Mouse (Mus musculus): ENCODE measurements around the gene Tatdn2. TPM values are rescaled to one million over a fixed set of nuclear protein-coding genes. Genes with fewer than 3 reads are reported as not detected.

Gene Tatdn2
- total and polyA plus RNA-seq, 2 experiments from 2014 or later: 1.6 to 52.2 TPM

DNA sequence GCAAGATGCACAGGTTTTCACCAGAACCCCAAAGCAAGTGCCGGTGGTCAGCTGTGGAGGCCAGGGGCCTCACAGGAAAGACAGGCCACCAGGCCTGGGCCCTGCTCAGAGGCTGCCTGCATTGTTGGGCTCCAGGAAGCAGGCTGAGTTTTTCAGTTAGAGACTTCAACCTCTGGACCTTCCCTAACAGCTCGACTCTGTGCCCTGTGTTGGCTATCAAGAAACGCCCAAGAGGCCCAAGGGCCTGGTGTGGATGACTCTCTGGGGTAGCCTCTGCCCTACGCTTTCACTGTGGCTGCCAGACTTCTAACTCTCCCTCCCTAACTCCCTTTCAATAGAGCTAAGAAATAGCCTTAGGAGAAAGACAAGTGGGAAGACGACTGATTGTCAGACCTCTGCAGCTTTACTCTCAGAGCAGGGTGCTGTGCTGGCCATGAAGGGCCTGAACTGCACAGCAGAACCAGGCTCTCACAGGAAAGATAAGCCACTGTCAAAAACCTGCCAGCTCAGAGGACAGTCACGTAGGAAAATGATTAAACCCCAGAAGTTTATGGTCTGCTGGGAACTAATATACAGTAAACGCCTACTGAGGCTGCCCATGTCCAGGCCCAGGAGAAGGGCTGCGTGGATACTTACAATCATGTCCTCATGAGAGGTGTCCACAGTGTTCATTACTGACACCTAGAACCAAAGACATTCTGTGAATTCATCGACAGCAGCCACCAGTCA lies 40.6 kb downstream of the Tatdn2 start:
- TF ChIP-seq CTCF (IDR thresholded peaks at IDR 0.05; ENCODE audit: low read depth): no peak
- Histone ChIP-seq H3K4me2 (ENCODE audit: low read depth, low read length) (no peak overlapping the region), H3K36me3 (ENCODE audit: insufficient read depth, low read length) (peaks cover 34% of the 10 kb centered on the region), H3K9me3 (ENCODE audit: low read length) (no peaks in the 10 kb centered on the region), H3K4me1 (ENCODE audit: insufficient read depth, low read length) (0 out of 2 replicates have a peak, but pooled peaks cover 5% of the 10 kb centered on the region), H3K27me3 (ENCODE audit: insufficient read depth, low read length) (no peaks in the 10 kb centered on the region), H3K4me3 (ENCODE audit: low read length) (no peak overlapping the region), H3K27ac (no peak overlapping the region), H3K9ac (replicated peaks; ENCODE audit: low read length) (no peak overlapping the region)
- DNase-seq (ENCODE audit: low spot score) (no peak), ATAC-seq (no peak)
- WGBS: 94% methylated on average over 9 of the region's 9 CpGs

DNA sequence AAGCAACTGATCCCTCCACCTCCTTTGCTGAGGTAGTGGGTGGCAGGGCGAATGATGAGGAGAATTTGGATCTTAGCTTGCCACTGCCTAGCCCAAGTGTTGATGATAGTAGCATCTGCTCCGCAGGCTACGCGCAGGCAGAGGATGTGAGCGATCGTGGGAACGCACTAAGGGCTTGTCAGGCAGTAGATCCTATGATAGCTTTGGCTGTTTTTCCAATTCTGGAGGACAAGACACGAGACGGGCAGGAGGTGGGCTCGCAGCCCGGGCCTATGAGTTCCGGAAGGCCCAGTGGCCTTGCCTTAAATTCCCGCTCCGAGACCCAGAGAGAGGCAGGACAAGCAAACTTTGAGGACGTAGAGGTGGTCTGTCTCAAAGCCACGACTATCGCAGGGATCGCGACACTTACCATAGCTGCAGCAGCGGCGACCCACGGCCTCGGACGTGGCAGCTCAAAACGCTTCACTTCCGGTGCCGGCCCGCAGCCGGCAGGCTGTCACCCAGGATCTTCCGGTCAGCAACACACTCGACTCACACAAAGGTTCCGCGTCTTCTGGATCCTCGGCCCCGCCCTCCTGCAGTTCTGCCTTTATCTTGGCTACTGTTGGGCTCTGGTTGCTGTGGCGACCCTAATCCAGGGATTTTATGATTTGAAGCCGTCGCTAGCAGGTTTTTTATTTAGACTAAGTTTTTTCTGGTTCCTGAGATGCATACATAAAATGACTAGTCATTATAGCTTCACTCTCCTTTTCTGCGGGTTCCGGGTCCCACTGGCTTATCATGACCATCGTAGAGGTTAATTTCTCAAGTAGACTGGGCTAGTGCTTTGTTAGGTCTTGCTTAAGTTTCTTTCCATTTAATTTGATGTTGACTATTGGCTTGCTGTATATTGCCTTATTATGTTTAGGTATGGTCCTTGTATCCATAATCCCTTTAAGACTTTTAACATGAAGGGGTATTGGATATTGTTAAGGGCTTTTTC lies 43.7 kb downstream of the Tatdn2 start, which contains the start of gene Sec13:
Gene Sec13 (minus strand): TSS at position 508 of the 982 bp plus-strand sequence.
- 0 out of 2 replicates have a peak, but pooled peaks cover 5% of the 10 kb centered on the region for H3K4me1 ChIP-seq (ENCODE audit: insufficient read depth, low read length)
- DNase-seq (ENCODE audit: low spot score) (peak; percentile 95), ATAC-seq (peak; percentile 91)
- peak within 1 kb of the TSS; percentile 72 for H3K27ac ChIP-seq
- peaks cover 19% of the 10 kb centered on the region for H3K36me3 ChIP-seq (ENCODE audit: insufficient read depth, low read length)
- 6% methylated on average over 41 of the region's 41 CpGs for WGBS
- H3K27me3 ChIP-seq (ENCODE audit: insufficient read depth, low read length): no peaks in the 10 kb centered on the region
- H3K9ac ChIP-seq (replicated peaks; ENCODE audit: low read length): peak within 1 kb of the TSS; percentile 69
- TF ChIP-seq CTCF (IDR thresholded peaks at IDR 0.05; ENCODE audit: low read depth): 0 out of 2 replicates have a peak, but pooled peaks have one; percentile 1
- no peaks in the 10 kb centered on the region for H3K9me3 ChIP-seq (ENCODE audit: low read length)
- peak within 1 kb of the TSS; percentile 77 for H3K4me3 ChIP-seq (ENCODE audit: low read length)
- H3K4me2 ChIP-seq (ENCODE audit: low read depth, low read length): peak within 1 kb of the TSS; percentile 81

DNA sequence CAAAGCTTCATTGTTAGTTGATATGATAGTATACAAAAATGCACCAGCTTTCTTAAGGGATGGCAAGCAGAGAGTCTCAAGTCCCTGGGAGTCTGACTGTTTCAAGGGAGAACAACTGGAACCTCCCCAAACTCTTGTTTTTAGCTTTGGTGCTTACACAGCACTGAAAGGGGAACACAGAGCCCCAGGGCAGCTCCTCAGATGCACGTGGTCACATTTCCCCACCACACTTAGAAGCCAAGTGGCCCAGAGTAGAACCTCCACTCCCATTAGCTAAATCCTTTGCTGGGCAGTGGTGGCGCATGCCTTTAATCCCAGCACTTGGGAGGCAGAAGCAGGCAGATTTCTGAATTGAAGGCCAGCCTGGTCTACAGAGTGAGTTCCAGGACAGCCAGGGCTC lies 44.6 kb downstream of the Tatdn2 start:
- ATAC-seq: no peak
- Histone ChIP-seq H3K9ac (replicated peaks; ENCODE audit: low read length) (no peak overlapping the region), H3K4me3 (ENCODE audit: low read length) (no peak overlapping the region), H3K36me3 (ENCODE audit: insufficient read depth, low read length) (peaks cover 10% of the 10 kb centered on the region), H3K27me3 (ENCODE audit: insufficient read depth, low read length) (no peaks in the 10 kb centered on the region), H3K4me2 (ENCODE audit: low read depth, low read length) (no peak overlapping the region), H3K4me1 (ENCODE audit: insufficient read depth, low read length) (0 out of 2 replicates have a peak, but pooled peaks cover 5% of the 10 kb centered on the region), H3K27ac (no peak overlapping the region), H3K9me3 (ENCODE audit: low read length) (no peaks in the 10 kb centered on the region)
- TF ChIP-seq CTCF (IDR thresholded peaks at IDR 0.05; ENCODE audit: low read depth): no peak
- 71% methylated on average over 2 of the region's 2 CpGs for WGBS
- no peak for DNase-seq (ENCODE audit: low spot score)

DNA sequence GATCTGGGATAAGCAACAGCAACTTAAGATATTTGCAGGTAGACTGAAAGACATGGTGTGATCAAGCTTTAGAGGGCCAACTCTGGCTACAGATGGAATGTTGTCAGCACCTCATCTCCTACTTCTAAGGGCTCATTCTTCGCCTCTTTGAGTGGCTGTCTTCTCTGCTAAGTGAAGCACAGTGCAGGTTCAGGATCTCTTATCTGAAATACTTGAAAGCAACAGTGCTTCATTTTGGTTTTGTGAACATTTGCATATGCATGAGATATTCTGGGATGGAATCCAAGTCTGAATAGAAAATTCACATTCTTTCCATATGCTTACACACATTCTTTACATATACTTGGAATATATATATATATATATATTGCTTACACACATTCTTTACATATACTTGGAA lies 45.5 kb downstream of the Tatdn2 start:
- Histone ChIP-seq H3K9me3 (ENCODE audit: low read length) (no peaks in the 10 kb centered on the region), H3K36me3 (ENCODE audit: insufficient read depth, low read length) (peaks cover 11% of the 10 kb centered on the region), H3K4me1 (ENCODE audit: insufficient read depth, low read length) (0 out of 2 replicates have a peak, but pooled peaks cover 5% of the 10 kb centered on the region), H3K4me2 (ENCODE audit: low read depth, low read length) (no peak overlapping the region), H3K4me3 (ENCODE audit: low read length) (no peak overlapping the region), H3K27me3 (ENCODE audit: insufficient read depth, low read length) (no peaks in the 10 kb centered on the region), H3K9ac (replicated peaks; ENCODE audit: low read length) (no peak overlapping the region), H3K27ac (no peak overlapping the region)
- no peak for TF ChIP-seq CTCF (IDR thresholded peaks at IDR 0.05; ENCODE audit: low read depth)
- 78% methylated on average over 1 of the region's 1 CpGs for WGBS
- no peak for DNase-seq (ENCODE audit: low spot score)
- no peak for ATAC-seq

DNA sequence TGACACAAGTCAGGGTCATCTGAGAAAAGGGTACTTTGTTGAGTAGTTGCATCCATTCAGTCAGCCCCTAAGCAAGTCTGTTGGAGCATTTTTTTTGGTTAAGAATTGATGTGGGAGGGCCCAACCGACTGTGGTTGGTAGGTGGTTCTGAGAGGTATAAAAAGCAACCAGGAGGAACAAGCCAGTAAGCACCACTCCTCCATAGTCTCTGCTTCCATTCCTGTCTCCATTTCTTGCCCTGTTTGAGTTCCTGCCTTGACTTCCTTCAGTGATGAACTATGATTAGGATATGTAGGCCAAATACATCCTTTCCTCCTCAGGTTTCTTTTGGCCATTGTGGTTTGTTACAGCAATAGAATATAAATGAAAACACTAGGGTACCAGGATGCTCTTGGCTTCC lies 46.3 kb downstream of the Tatdn2 start:
- no peak for ATAC-seq
- no peak for TF ChIP-seq CTCF (IDR thresholded peaks at IDR 0.05; ENCODE audit: low read depth)
- Histone ChIP-seq H3K4me2 (ENCODE audit: low read depth, low read length) (no peak overlapping the region), H3K4me1 (ENCODE audit: insufficient read depth, low read length) (0 out of 2 replicates have a peak, but pooled peaks cover 5% of the 10 kb centered on the region), H3K27ac (no peak overlapping the region), H3K36me3 (ENCODE audit: insufficient read depth, low read length) (peaks cover 14% of the 10 kb centered on the region), H3K9ac (replicated peaks; ENCODE audit: low read length) (no peak overlapping the region), H3K27me3 (ENCODE audit: insufficient read depth, low read length) (no peaks in the 10 kb centered on the region), H3K9me3 (ENCODE audit: low read length) (no peaks in the 10 kb centered on the region), H3K4me3 (ENCODE audit: low read length) (no peak overlapping the region)
- WGBS: 58% methylated on average over 1 of the region's 1 CpGs
- DNase-seq (ENCODE audit: low spot score): no peak

DNA sequence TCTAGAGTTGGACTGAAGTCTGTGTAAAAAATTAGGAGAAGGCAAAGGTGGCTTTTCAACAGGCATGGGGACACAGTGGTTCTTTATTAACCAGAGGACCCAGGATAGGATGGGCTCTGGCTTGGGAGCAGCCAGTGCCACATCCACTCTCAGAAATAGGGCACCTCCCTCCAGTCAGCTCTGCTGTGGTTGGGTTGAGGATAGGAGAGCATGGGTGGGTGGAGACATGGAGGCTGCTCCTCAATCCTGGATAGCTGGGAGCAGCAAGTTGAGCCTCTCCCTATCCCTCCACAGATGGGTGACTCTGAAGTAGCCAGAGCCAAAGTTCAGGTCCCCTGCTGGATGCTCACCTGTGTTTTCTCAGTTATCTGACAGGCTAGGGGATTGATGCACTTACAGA lies 48.3 kb downstream of the Tatdn2 start:
- Histone ChIP-seq H3K9ac (replicated peaks; ENCODE audit: low read length) (no peak overlapping the region), H3K4me2 (ENCODE audit: low read depth, low read length) (no peak overlapping the region), H3K27me3 (ENCODE audit: insufficient read depth, low read length) (no peaks in the 10 kb centered on the region), H3K27ac (no peak overlapping the region), H3K9me3 (ENCODE audit: low read length) (no peaks in the 10 kb centered on the region), H3K4me1 (ENCODE audit: insufficient read depth, low read length) (no peaks in the 10 kb centered on the region), H3K36me3 (ENCODE audit: insufficient read depth, low read length) (peaks cover 11% of the 10 kb centered on the region), H3K4me3 (ENCODE audit: low read length) (no peak overlapping the region)
- ATAC-seq: no peak
- no peak for TF ChIP-seq CTCF (IDR thresholded peaks at IDR 0.05; ENCODE audit: low read depth)
- no peak for DNase-seq (ENCODE audit: low spot score)
